Mouse (Mus musculus) monocyte, adult 5-6 weeks (primary cell): ENCODE data around the gene Gm12166. TPM values are rescaled to one million over a fixed set of nuclear protein-coding genes. Genes with fewer than 3 reads are reported as not detected.

Experiments used
- ATAC-seq: fragments of 153-309, 156-312 bp; replicated peaks from 2 replicates; pipeline ENCODE4 v1.8.0; 2017; ENCODE audit warnings: mild to moderate bottlenecking; ENCODE audit not compliant: low TSS enrichment, insufficient number of reproducible peaks, severe bottlenecking, poor library complexity, low FRiP score
- total RNA-seq: library from RNA; stranded (forward); fragments of 200-1000, 200-491, 200-594 nt; gene quantifications from 3 replicates; pipeline ENCODE4 v1.2.3, GENCODE M21; 2017

Gm12166 gene
- total RNA-seq, 1 experiment from 2014 or later: 17.4 TPM

GRCm38 (mm10) chr11:46075507-46075906, 23.4 kb upstream of the Gm12166 start:
- no peak for ATAC-seq

GRCm38 (mm10) chr11:46073850-46074688, 21.9 kb upstream of the Gm12166 start:
- no peak for ATAC-seq

- no peak for ATAC-seq
These were observed 21.1 kb upstream of the Gm12166 start for GRCm38 (mm10) chr11:46073061-46073849.

GRCm38 (mm10) chr11:46072466-46073060, 20.4 kb upstream of the Gm12166 start:
- no peak for ATAC-seq

- ATAC-seq: no peak
These were observed 18.7 kb upstream of the Gm12166 start for GRCm38 (mm10) chr11:46070789-46071188.

GRCm38 (mm10) chr11:46070161-46070560, 18.0 kb upstream of the Gm12166 start:
- no peak for ATAC-seq

GRCm38 (mm10) chr11:46069408-46070003, 17.4 kb upstream of the Gm12166 start:
- no peak for ATAC-seq

GRCm38 (mm10) chr11:46068756-46069407, 16.8 kb upstream of the Gm12166 start:
- no peak for ATAC-seq

GRCm38 (mm10) chr11:46067371-46068060, 15.4 kb upstream of the Gm12166 start:
- no peak for ATAC-seq

- no peak for ATAC-seq
These were observed 13.3 kb upstream of the Gm12166 start for GRCm38 (mm10) chr11:46065201-46066011.

GRCm38 (mm10) chr11:46064767-46065166, 12.6 kb upstream of the Gm12166 start:
- no peak for ATAC-seq

GRCm38 (mm10) chr11:46062993-46063731, 11.0 kb upstream of the Gm12166 start:
- no peak for ATAC-seq

GRCm38 (mm10) chr11:46062569-46062968, 10.4 kb upstream of the Gm12166 start:
- ATAC-seq: no peak

- peak; percentile 62 for ATAC-seq
These were observed 9.8 kb upstream of the Gm12166 start for GRCm38 (mm10) chr11:46061776-46062445.

- ATAC-seq: no peak
These were observed 8.5 kb upstream of the Gm12166 start for GRCm38 (mm10) chr11:46060651-46061020.
